Mouse (Mus musculus) hindbrain, postnatal 0 days (tissue): ENCODE results near the gene Agxt. TPM values are rescaled to one million over a fixed set of nuclear protein-coding genes. Genes with fewer than 3 reads are reported as not detected.
A peak's percentile ranks its signal among the peaks of the same experiment; 100 is the strongest.

Source experiments
- ATAC-seq: fragments of 200-750 bp; cut with Nextera tagmentation; 2 replicates; pipeline ENCODE4 v1.8.0; 2017; ENCODE audit warnings: mild to moderate bottlenecking, moderate TSS enrichment, moderate library complexity
- DNase-seq: peaks from one replicate; pipeline ENCODE4 v3.0.0-alpha.2; 2015; ENCODE audit warnings: low spot score
- H3K27ac ChIP-seq: fragments of 300-500 bp; sonication (generic); 2 replicates; pipeline ENCODE4 v1.5.1; 2014; ENCODE audit warnings: mild to moderate bottlenecking
- H3K27me3 ChIP-seq: fragments of 300-500 bp; sonication (generic); 2 replicates; pipeline ENCODE4 v1.6.1; 2014; ENCODE audit warnings: low read length, mixed read lengths; ENCODE audit not compliant: insufficient read depth
- H3K36me3 ChIP-seq: fragments of 300-500 bp; sonication (generic); 2 replicates; pipeline ENCODE4 v1.6.1; 2014; ENCODE audit warnings: low read length, mixed read lengths; ENCODE audit not compliant: insufficient read depth
- H3K4me1 ChIP-seq: fragments of 300-500 bp; sonication (generic); 2 replicates; pipeline ENCODE4 v1.6.1; 2014; ENCODE audit warnings: antibody characterized with exemption, low read length, mixed read lengths; ENCODE audit not compliant: insufficient read depth
- H3K4me2 ChIP-seq: fragments of 300-500 bp; sonication (generic); 2 replicates; pipeline ENCODE4 v1.6.1; 2014; ENCODE audit warnings: low read depth, mild to moderate bottlenecking, low read length, moderate library complexity, mixed read lengths
- H3K4me3 ChIP-seq: fragments of 300-500 bp; sonication (generic); 2 replicates; pipeline ENCODE4 v1.5.1; 2014; ENCODE audit warnings: low read length
- H3K9ac ChIP-seq: fragments of 300-500 bp; sonication (generic); replicated peaks from 2 replicates; pipeline ENCODE4 v1.6.1; 2014; ENCODE audit warnings: mild to moderate bottlenecking, low read length, moderate library complexity, mixed read lengths
- H3K9me3 ChIP-seq: fragments of 300-500 bp; sonication (generic); 2 replicates; pipeline ENCODE4 v1.6.1; 2016; ENCODE audit warnings: low read length, mixed read lengths
- CTCF ChIP-seq: IDR thresholded peaks from 2 replicates; pipeline ENCODE4 v1.5.1; 2016; ENCODE audit warnings: antibody characterized with exemption, control low read depth, low read depth
- WGBS: fragments of 180-500 bp; shearing (Covaris S2); extraction: QIAGEN DNeasy Blood & Tissue Kit; methylation state at CpG from one replicate; pipeline ENCODE4 v1.1.7; 2014; 5-methylcytosine and 5-hydroxymethylcytosine counted together
- polyA plus RNA-seq: library from polyadenylated mRNA; unstranded; fragments of >200 nt; fragmentation: Nextera tagmentation; extraction: Ambion mirVana; gene quantifications from 2 replicates; pipeline ENCODE4 v1.2.1, GENCODE M21; 2015
- total RNA-seq: library from RNA; depleted of rRNA; stranded (reverse); fragments of >200 nt; gene quantifications from 2 replicates; pipeline ENCODE4 v1.2.3, GENCODE M21; 2014; rRNA removed

Agxt gene
- total RNA-seq: not detected in 2 replicates
- not detected in 2 replicates for polyA plus RNA-seq

- no peaks in the 10 kb centered on the region for H3K4me1 ChIP-seq
- H3K9ac ChIP-seq: no peak within 1 kb of the TSS
- H3K4me3 ChIP-seq: no peak within 1 kb of the TSS
- no peak for TF ChIP-seq CTCF
- no peak within 1 kb of the TSS for H3K27ac ChIP-seq
- 87% methylated on average over 12 of the region's 12 CpGs for WGBS
- H3K4me2 ChIP-seq: no peak within 1 kb of the TSS
- ATAC-seq (no peak), DNase-seq (no peak)
- no peaks in the 10 kb centered on the region for H3K27me3 ChIP-seq
- no peaks in the 10 kb centered on the region for H3K36me3 ChIP-seq
- no peaks in the 10 kb centered on the region for H3K9me3 ChIP-seq
Measured at GRCm38 (mm10) chr1:93135036-93135526, at the start of gene Agxt. Gene Agxt, plus strand, starts transcription at chr1:93135240.

GRCm38 (mm10) chr1:93092582-93092981 lies 42.5 kb upstream of the Agxt start:
- H3K36me3 ChIP-seq: peaks cover 10% of the 10 kb centered on the region; the same call in 1 of the 2 replicates
- H3K9ac ChIP-seq: no peak overlapping the region
- WGBS: 77% methylated on average over 3 of the region's 3 CpGs
- no peak overlapping the region for H3K4me2 ChIP-seq
- ATAC-seq (no peak), DNase-seq (no peak)
- no peaks in the 10 kb centered on the region for H3K9me3 ChIP-seq
- H3K4me1 ChIP-seq: peaks cover 3% of the 10 kb centered on the region; the same call in 1 of the 2 replicates
- H3K27me3 ChIP-seq: no peaks in the 10 kb centered on the region
- no peak for TF ChIP-seq CTCF
- no peak overlapping the region for H3K27ac ChIP-seq
- H3K4me3 ChIP-seq: no peak overlapping the region

GRCm38 (mm10) chr1:93098956-93099355 lies 36.1 kb upstream of the Agxt start:
- DNase-seq (no peak), ATAC-seq (no peak)
- Histone ChIP-seq H3K36me3 (peaks cover 4% of the 10 kb centered on the region; the same call in 1 of the 2 replicates), H3K4me1 (peaks cover 10% of the 10 kb centered on the region; the same call in 1 of the 2 replicates), H3K9me3 (no peaks in the 10 kb centered on the region), H3K27ac (no peak overlapping the region), H3K9ac (peak overlapping the region; percentile 92), H3K4me3 (peak overlapping the region; percentile 74), H3K4me2 (peak overlapping the region; percentile 94), H3K27me3 (no peaks in the 10 kb centered on the region)
- TF ChIP-seq CTCF: no peak
- WGBS: 78% methylated on average over 5 of the region's 5 CpGs

- peak overlapping the region; percentile 96 for H3K27ac ChIP-seq
- WGBS: 4% methylated on average over 18 of the region's 18 CpGs
- H3K4me3 ChIP-seq: peak overlapping the region; percentile 74
- peaks cover 10% of the 10 kb centered on the region; the same call in 1 of the 2 replicates for H3K4me1 ChIP-seq
- no peaks in the 10 kb centered on the region for H3K9me3 ChIP-seq
- peaks cover 4% of the 10 kb centered on the region; the same call in 1 of the 2 replicates for H3K36me3 ChIP-seq
- peak overlapping the region; percentile 94 for H3K4me2 ChIP-seq
- peak overlapping the region; percentile 92 for H3K9ac ChIP-seq
- DNase-seq: no peak
- ATAC-seq: peak; percentile 25
- H3K27me3 ChIP-seq: no peaks in the 10 kb centered on the region
- no peak for TF ChIP-seq CTCF
Measured at GRCm38 (mm10) chr1:93100243-93100575, 34.8 kb upstream of the Agxt start.

GRCm38 (mm10) chr1:93100576-93101491 lies 34.2 kb upstream of the Agxt start:
- Histone ChIP-seq H3K9ac (peak overlapping the region; percentile 92), H3K27me3 (no peaks in the 10 kb centered on the region), H3K36me3 (peaks cover 4% of the 10 kb centered on the region; the same call in 1 of the 2 replicates), H3K4me1 (peaks cover 10% of the 10 kb centered on the region; the same call in 1 of the 2 replicates), H3K4me2 (peak overlapping the region; percentile 94), H3K9me3 (no peaks in the 10 kb centered on the region), H3K4me3 (peak overlapping the region; percentile 74), H3K27ac (peak overlapping the region; percentile 96)
- ATAC-seq (peak; percentile 73), DNase-seq (peak; percentile 84)
- WGBS: under 1% methylated on average over 49 of the region's 49 CpGs
- no peak for TF ChIP-seq CTCF

- no peak for TF ChIP-seq CTCF
- Histone ChIP-seq H3K27me3 (no peaks in the 10 kb centered on the region), H3K36me3 (peaks cover 4% of the 10 kb centered on the region; the same call in 1 of the 2 replicates), H3K9me3 (no peaks in the 10 kb centered on the region), H3K4me3 (peak within 1 kb of the TSS; percentile 74), H3K4me1 (peaks cover 6% of the 10 kb centered on the region; the same call in 1 of the 2 replicates), H3K27ac (peak within 1 kb of the TSS; percentile 96), H3K4me2 (peak within 1 kb of the TSS; percentile 94), H3K9ac (peak within 1 kb of the TSS; percentile 92)
- WGBS: under 1% methylated on average over 38 of the region's 39 CpGs
- peak; percentile 92 for ATAC-seq
- DNase-seq: peak; percentile 96
Measured at GRCm38 (mm10) chr1:93101571-93102061, 33.4 kb upstream of the Agxt start, which contains the start of gene Kif1a. Gene Kif1a, minus strand, starts transcription at chr1:93101951.
